Mouse (Mus musculus) lung, postnatal 0 days (tissue): Measurements from ENCODE around the gene Gm20509. TPM values are rescaled to one million over a fixed set of nuclear protein-coding genes. Genes with fewer than 3 reads are reported as not detected.

Source experiments
- ATAC-seq: fragments of 200-750 bp; cut with Nextera tagmentation; 2 replicates; pipeline ENCODE4 v1.8.0; 2017; ENCODE audit warnings: moderate library complexity
- DNase-seq: peaks from one replicate; pipeline ENCODE4 v3.0.0-alpha.2; 2016; ENCODE audit warnings: low spot score
- H3K27ac ChIP-seq: fragments of 300-500 bp; sonication (generic); 2 replicates; pipeline ENCODE4 v1.5.1; 2014; ENCODE audit warnings: antibody characterized with exemption, mild to moderate bottlenecking, low read length, mixed read lengths
- H3K27me3 ChIP-seq: fragments of 300-500 bp; sonication (generic); replicated peaks from 2 replicates; pipeline ENCODE4 v1.6.1; 2014; ENCODE audit warnings: low read length, mixed read lengths; ENCODE audit not compliant: insufficient read depth
- H3K36me3 ChIP-seq: fragments of 300-500 bp; sonication (generic); 2 replicates; pipeline ENCODE4 v1.6.1; 2014; ENCODE audit warnings: low read length, mixed read lengths; ENCODE audit not compliant: insufficient read depth
- H3K4me1 ChIP-seq: fragments of 300-500 bp; sonication (generic); 2 replicates; pipeline ENCODE4 v1.6.1; 2014; ENCODE audit warnings: antibody characterized with exemption, low read depth, low read length, mixed read lengths; ENCODE audit not compliant: insufficient read depth
- H3K4me2 ChIP-seq: fragments of 300-500 bp; sonication (generic); replicated peaks from 2 replicates; pipeline ENCODE4 v1.6.1; 2014; ENCODE audit warnings: low read depth, mild to moderate bottlenecking, low read length, moderate library complexity, mixed read lengths
- H3K4me3 ChIP-seq: fragments of 300-500 bp; sonication (generic); 2 replicates; pipeline ENCODE4 v1.5.1; 2014; ENCODE audit warnings: low read depth, low read length
- H3K9ac ChIP-seq: fragments of 300-500 bp; sonication (generic); replicated peaks from 2 replicates; pipeline ENCODE4 v1.6.1; 2014; ENCODE audit warnings: low read depth, mild to moderate bottlenecking
- H3K9me3 ChIP-seq: fragments of 300-500 bp; sonication (generic); 2 replicates; pipeline ENCODE4 v1.6.1; 2016; ENCODE audit warnings: low read length, mixed read lengths
- CTCF ChIP-seq: IDR thresholded peaks from 2 replicates; pipeline ENCODE4 v1.5.1; 2016; ENCODE audit warnings: antibody characterized with exemption, mild to moderate bottlenecking
- EP300 ChIP-seq: IDR thresholded peaks from 2 replicates; pipeline ENCODE4 v1.6.1; 2016; ENCODE audit warnings: antibody characterized with exemption, mild to moderate bottlenecking, control low read depth
- WGBS: fragments of 180-500 bp; shearing (Covaris S2); extraction: QIAGEN DNeasy Blood & Tissue Kit; methylation state at CpG from one replicate; pipeline ENCODE4 v1.1.7; 2014; 5-methylcytosine and 5-hydroxymethylcytosine counted together
- polyA plus RNA-seq: library from polyadenylated mRNA; unstranded; fragments of >200 nt; fragmentation: Nextera tagmentation; extraction: Ambion mirVana; gene quantifications from 2 replicates; pipeline ENCODE4 v1.2.1, GENCODE M21; 2015

Gene Gm20509
- not detected in 2 replicates for polyA plus RNA-seq

GRCm38 (mm10) chr9:73102181-73102580 is at the start of gene Gm20509:
Gene Gm20509, plus strand, starts transcription at chr9:73102470.
- DNase-seq (no peak), ATAC-seq (no peak)
- Histone ChIP-seq H3K4me3 (peak within 1 kb of the TSS; percentile 34), H3K4me1 (0 out of 2 replicates have a peak, but pooled peaks cover 3% of the 10 kb centered on the region), H3K4me2 (peak within 1 kb of the TSS; percentile 80), H3K27me3 (no peaks in the 10 kb centered on the region), H3K36me3 (no peaks in the 10 kb centered on the region), H3K9me3 (no peaks in the 10 kb centered on the region), H3K27ac (no peak within 1 kb of the TSS), H3K9ac (peak within 1 kb of the TSS; percentile 23; the same call in 1 of the 2 replicates)
- WGBS = 89% methylated on average over 4 of the region's 4 CpGs
- TF ChIP-seq EP300 (no peak), CTCF (no peak)

DNA sequence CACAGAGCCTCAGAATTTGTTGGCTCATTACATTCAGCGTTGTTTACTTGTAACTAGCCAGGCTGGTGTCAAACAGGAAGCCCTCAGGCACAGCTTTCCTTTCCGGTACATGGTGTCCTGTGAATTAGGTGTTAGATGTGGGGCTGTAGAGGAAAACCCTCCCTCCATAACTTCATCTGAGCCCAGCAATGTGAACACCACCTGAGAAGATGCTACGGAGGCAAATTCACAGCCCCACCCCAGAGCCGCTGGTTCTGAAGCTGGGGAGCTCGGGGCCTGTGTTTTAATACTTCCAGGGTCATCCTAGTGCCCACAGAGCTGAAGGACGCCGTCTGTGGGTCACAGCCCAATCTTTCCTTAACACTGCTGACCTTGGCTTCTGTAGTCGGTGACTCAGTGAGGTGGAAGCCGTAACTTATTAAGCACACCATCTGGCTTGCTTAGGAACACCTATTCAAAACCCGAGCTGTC is 46.8 kb upstream of the Gm20509 start:
- H3K9me3 ChIP-seq = no peaks in the 10 kb centered on the region
- H3K9ac ChIP-seq = no peak overlapping the region
- WGBS = 55% methylated on average over 10 of the region's 10 CpGs
- TF ChIP-seq EP300 (peak; percentile 90), CTCF (no peak)
- no peaks in the 10 kb centered on the region for H3K36me3 ChIP-seq
- peak; percentile 33 for DNase-seq
- no peak overlapping the region for H3K4me3 ChIP-seq
- no peaks in the 10 kb centered on the region for H3K4me1 ChIP-seq
- H3K27ac ChIP-seq = no peak overlapping the region
- H3K4me2 ChIP-seq = no peak overlapping the region
- peak; percentile 35; the same call in 1 of the 2 replicates for ATAC-seq
- no peaks in the 10 kb centered on the region for H3K27me3 ChIP-seq

- no peak overlapping the region for H3K27ac ChIP-seq
- no peaks in the 10 kb centered on the region for H3K4me1 ChIP-seq
- H3K4me2 ChIP-seq = no peak overlapping the region
- H3K27me3 ChIP-seq = no peaks in the 10 kb centered on the region
- no peaks in the 10 kb centered on the region for H3K36me3 ChIP-seq
- no peak overlapping the region for H3K9ac ChIP-seq
- 85% methylated on average over 4 of the region's 4 CpGs for WGBS
- no peaks in the 10 kb centered on the region for H3K9me3 ChIP-seq
- ATAC-seq = no peak
- TF ChIP-seq EP300 = no peak
- no peak for TF ChIP-seq CTCF
- no peak overlapping the region for H3K4me3 ChIP-seq
- no peak for DNase-seq
Measured at GRCm38 (mm10) chr9:73059224-73059623, 43.0 kb upstream of the Gm20509 start.

DNA sequence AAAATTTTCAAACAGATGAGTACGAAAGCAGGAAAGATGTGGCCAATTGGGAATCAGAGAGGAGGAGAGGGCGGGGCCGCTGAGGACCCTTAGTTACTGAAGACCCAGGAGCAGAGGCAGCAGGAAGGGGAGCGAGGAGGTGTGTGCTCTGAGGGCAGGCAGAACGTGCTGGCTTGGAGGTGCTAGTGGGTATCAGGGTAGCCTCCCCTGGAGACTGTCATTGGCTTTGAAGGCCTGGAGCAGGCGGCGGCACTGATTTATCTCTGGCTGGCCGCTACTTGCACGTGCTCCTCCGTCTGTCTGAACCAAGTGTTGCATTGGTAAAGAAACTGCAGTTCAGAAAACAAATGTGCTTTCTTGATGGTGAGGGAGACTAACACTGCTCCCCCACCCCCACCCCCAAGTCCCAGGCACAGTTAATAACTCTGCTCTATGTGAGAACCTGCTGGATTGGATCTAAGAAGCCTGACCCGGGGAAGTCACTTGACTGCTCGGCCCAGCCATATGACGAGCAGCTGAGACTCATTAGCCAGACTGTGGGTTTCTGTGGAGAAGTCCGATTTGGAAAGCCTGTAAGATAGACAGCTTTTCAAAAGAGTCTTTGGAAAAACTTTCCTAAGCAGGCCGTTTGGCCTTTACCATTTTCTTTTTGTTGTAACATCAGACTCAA is 38.5 kb upstream of the Gm20509 start:
- Histone ChIP-seq H3K27ac (no peak overlapping the region), H3K4me1 (peaks cover 7% of the 10 kb centered on the region; the same call in 1 of the 2 replicates), H3K9ac (no peak overlapping the region)

GRCm38 (mm10) chr9:73067086-73067485 is 35.2 kb upstream of the Gm20509 start:
- Histone ChIP-seq H3K9me3 (no peaks in the 10 kb centered on the region), H3K4me1 (peaks cover 7% of the 10 kb centered on the region; the same call in 1 of the 2 replicates), H3K36me3 (no peaks in the 10 kb centered on the region), H3K27ac (0 out of 2 replicates have a peak overlapping the region, but pooled peaks have one; percentile 9), H3K9ac (no peak overlapping the region), H3K27me3 (no peaks in the 10 kb centered on the region), H3K4me3 (no peak overlapping the region), H3K4me2 (peak overlapping the region; percentile 12; the same call in 1 of the 2 replicates)
- ATAC-seq (peak; percentile 59), DNase-seq (peak; percentile 83)
- TF ChIP-seq EP300 = peak; percentile 19; the same call in 1 of the 2 replicates
- no peak for TF ChIP-seq CTCF
- WGBS = 29% methylated on average over 8 of the region's 10 CpGs

More for the DNA sequence above, 38.5 kb upstream of the Gm20509 start:
- H3K27me3 ChIP-seq = no peaks in the 10 kb centered on the region
- WGBS = 36% methylated on average over 15 of the region's 15 CpGs
- TF ChIP-seq EP300 = no peak
- no peak for TF ChIP-seq CTCF
- no peak overlapping the region for H3K4me2 ChIP-seq
- ATAC-seq (no peak), DNase-seq (no peak)
- no peaks in the 10 kb centered on the region for H3K9me3 ChIP-seq
- no peak overlapping the region for H3K4me3 ChIP-seq
- no peaks in the 10 kb centered on the region for H3K36me3 ChIP-seq

GRCm38 (mm10) chr9:73068230-73068679 is 34.0 kb upstream of the Gm20509 start:
- Histone ChIP-seq H3K27me3 (no peaks in the 10 kb centered on the region), H3K9ac (no peak overlapping the region; the same call in 1 of the 2 replicates), H3K27ac (peak overlapping the region; percentile 82), H3K4me1 (peaks cover 7% of the 10 kb centered on the region; the same call in 1 of the 2 replicates), H3K4me2 (no peak overlapping the region), H3K4me3 (no peak overlapping the region), H3K9me3 (no peaks in the 10 kb centered on the region), H3K36me3 (no peaks in the 10 kb centered on the region)
- peak; percentile 83 for ATAC-seq
- 10% methylated on average over 6 of the region's 6 CpGs for WGBS
- peak; percentile 81; the same call in 1 of the 2 replicates for TF ChIP-seq EP300
- TF ChIP-seq CTCF = peak; percentile 10; the same call in 1 of the 2 replicates
- peak; percentile 79 for DNase-seq
